Mouse (Mus musculus) bone marrow, adult 2 months (tissue): ENCODE measurements around the gene Upf2.

Source experiments
- CTCF ChIP-seq: fragments of 200-500 bp; IDR thresholded peaks from 2 replicates; pipeline ENCODE4 v1.5.1; 2011; ENCODE audit warnings: low read length, control low read depth; ENCODE audit not compliant: control insufficient read depth, insufficient read depth
- POLR2A ChIP-seq: fragments of 200-500 bp; IDR thresholded peaks from 2 replicates; pipeline ENCODE4 v1.6.1; 2011; ENCODE audit warnings: low read depth, mild to moderate bottlenecking, control low read depth, low read length, borderline replicate concordance; ENCODE audit not compliant: control insufficient read depth

DNA sequence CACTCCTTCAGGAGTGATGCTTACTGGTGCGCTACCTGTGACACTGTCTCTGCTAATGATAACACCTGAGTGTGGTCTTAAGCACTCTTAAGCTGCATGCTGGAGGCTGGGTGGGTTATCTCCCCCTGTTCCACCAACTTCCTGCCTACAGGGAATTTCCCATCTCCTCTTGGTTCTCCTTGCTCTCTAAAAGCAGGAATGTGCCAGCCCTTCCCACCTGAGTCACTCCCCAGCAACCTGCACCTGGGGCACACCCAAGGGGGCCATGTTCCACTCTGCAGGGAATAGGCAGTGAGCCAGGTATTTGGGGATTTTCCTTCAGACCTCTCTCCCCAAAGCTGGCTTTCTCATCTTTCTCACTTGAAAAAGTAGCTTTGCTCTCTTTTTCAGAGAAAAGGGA lies 128.8 kb downstream of the Upf2 start:
- TF ChIP-seq CTCF (no peak), POLR2A (no peak)
